Mouse (Mus musculus) MN1 (cell line): Measurements from ENCODE around the gene Slc6a5.

Experiments used
- DNase-seq: peaks from one replicate; pipeline ENCODE4 v3.0.0-alpha.2; 2016; ENCODE audit warnings: low spot score

Slc6a5 gene

DNA sequence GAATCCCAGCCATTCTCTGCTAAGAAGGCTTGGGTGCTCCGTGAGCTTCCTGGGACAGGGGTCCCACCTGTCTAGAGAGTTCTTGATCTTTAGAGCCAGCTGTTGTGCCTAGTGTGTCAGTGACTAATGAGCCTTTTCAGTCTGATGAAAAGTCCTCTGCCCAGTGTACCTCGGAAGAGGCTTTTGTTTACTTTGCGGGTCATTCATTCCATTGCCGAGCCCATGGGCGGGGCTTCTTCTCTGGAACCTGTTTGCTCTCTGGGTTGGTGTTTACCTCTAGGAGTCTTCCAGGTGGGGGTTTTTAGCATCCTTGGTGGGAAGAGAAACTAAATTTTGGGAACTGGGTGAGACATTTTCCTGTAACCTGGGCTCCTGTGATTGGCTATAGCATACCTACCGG, 74.8 kb downstream of the Slc6a5 start:
- no peak for DNase-seq

DNA sequence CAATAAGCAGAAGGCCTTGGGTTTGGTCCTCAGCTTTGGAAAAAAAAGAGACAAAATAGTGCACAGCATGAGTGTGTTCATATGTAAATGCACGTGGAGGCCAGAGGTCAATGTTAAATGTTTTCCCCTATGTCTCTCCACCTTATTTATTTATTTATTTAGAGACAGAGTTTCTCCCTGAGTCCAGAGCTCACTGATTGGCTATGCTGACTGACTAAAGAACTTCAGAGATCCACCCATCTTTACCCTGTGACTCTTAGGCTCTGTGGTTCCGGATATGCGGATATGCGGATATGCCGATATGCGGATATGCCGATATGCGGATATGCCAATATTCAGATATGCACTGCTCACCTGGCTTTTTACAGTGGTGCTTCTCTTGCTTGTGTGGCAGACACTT, 76.0 kb downstream of the Slc6a5 start:
- DNase-seq = no peak

DNA sequence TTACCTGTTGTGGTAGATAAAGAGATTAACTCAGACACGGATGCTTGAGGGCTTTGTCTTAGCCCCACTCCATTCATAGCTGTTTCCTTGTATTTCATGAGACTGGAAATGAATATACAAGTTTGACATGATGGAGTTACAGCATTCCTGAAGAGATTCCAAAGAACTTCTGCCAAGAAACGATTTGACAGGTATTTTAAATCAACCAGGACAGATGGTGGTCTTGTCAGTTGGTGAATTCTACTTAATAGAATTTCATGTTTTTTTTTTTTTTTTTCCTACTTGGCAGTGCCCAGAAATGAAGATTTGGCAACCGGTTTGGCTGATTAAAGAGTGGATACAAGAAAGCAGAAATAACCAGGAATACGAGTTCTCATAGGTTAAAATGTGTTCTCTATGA, 89.4 kb downstream of the Slc6a5 start:
- no peak for DNase-seq

GRCm38 (mm10) chr7:50005268-50005667, 95.3 kb downstream of the Slc6a5 start:
- DNase-seq = no peak
